Mouse (Mus musculus): ENCODE measurements around the gene Rab5a.

DNA sequence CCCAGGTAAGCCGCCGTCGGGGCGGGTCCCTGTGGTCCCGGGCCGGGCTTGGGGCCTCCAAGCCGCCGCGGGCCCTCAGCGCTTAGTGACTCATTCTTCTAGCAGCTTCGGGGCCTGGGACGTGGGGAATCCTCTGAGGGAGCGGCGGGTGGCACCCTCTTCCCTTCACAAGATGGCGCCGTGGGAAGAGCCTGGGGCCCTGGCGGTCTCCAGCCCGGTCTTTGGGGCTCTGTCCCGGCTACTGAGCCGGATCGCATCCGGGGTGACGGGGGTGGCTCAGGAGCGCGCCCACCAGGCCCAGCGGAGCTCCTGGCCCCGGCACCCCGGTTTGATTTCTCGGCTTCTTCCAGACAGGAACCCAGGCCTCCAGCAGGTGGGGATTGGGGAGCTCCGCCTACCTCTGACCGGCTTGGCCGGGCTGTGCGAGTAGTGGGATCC, 589 bp downstream of the Rab5a start:
- no peak for TF ChIP-seq CTCF (conservative IDR thresholded peaks at IDR 0.05; ENCODE audit: low read length)
- no peak for TF ChIP-seq POU5F1 (IDR thresholded peaks at IDR 0.05; ENCODE audit: borderline replicate concordance, low read length)

All from E14TG2a.4 (cell line).